Mouse (Mus musculus) heart, postnatal 0 days (tissue): ENCODE results near the gene Mrtfa. TPM values are rescaled to one million over a fixed set of nuclear protein-coding genes. Genes with fewer than 3 reads are reported as not detected.

ENCODE experiments used
- ATAC-seq: fragments of 200-750 bp; cut with Nextera tagmentation; 2 replicates; pipeline ENCODE4 v1.8.0; 2017; ENCODE audit warnings: low read depth, moderate number of reproducible peaks, moderate library complexity; ENCODE audit not compliant: insufficient read depth
- DNase-seq: peaks from one replicate; pipeline ENCODE4 v3.0.0-alpha.2; 2016; ENCODE audit warnings: low spot score
- H3K27ac ChIP-seq: fragments of 300-500 bp; sonication (generic); 2 replicates; pipeline ENCODE4 v1.5.1; 2014; ENCODE audit warnings: low read depth, mild to moderate bottlenecking
- H3K27me3 ChIP-seq: fragments of 300-500 bp; sonication (generic); 2 replicates; pipeline ENCODE4 v1.6.1; 2014; ENCODE audit warnings: low read length, mixed read lengths; ENCODE audit not compliant: control insufficient read depth, insufficient read depth
- H3K36me3 ChIP-seq: fragments of 300-500 bp; sonication (generic); replicated peaks from 2 replicates; pipeline ENCODE4 v1.6.1; 2014; ENCODE audit warnings: low read length, mixed read lengths; ENCODE audit not compliant: control insufficient read depth, insufficient read depth
- H3K4me1 ChIP-seq: fragments of 300-500 bp; sonication (generic); 2 replicates; pipeline ENCODE4 v1.6.1; 2014; ENCODE audit warnings: antibody characterized with exemption; ENCODE audit not compliant: control insufficient read depth, insufficient read depth
- H3K4me2 ChIP-seq: fragments of 300-500 bp; sonication (generic); 2 replicates; pipeline ENCODE4 v1.6.1; 2014; ENCODE audit warnings: low read depth, mild to moderate bottlenecking, low read length, moderate library complexity
- H3K4me3 ChIP-seq: fragments of 300-500 bp; sonication (generic); 2 replicates; pipeline ENCODE4 v1.5.1; 2014; ENCODE audit warnings: low read depth, low read length
- H3K9ac ChIP-seq: fragments of 300-500 bp; sonication (generic); replicated peaks from 2 replicates; pipeline ENCODE4 v1.6.1; 2014; ENCODE audit warnings: low read depth, low read length, mixed read lengths
- H3K9me3 ChIP-seq: fragments of 300-500 bp; sonication (generic); replicated peaks from 2 replicates; pipeline ENCODE4 v1.6.1; 2016; ENCODE audit warnings: low read length; ENCODE audit not compliant: control insufficient read depth
- CTCF ChIP-seq: IDR thresholded peaks from 2 replicates; pipeline ENCODE4 v1.5.1; 2016; ENCODE audit warnings: antibody characterized with exemption, control low read depth, low read depth
- EP300 ChIP-seq: IDR thresholded peaks from 2 replicates; pipeline ENCODE4 v1.6.1; 2016; ENCODE audit warnings: antibody characterized with exemption, low read depth
- WGBS: fragments of 180-500 bp; shearing (Covaris S2); extraction: QIAGEN DNeasy Blood & Tissue Kit; methylation state at CpG from one replicate; pipeline ENCODE4 v1.1.7; 2014; 5-methylcytosine and 5-hydroxymethylcytosine counted together
- polyA plus RNA-seq: library from polyadenylated mRNA; unstranded; fragments of >200 nt; fragmentation: Nextera tagmentation; extraction: Ambion mirVana; gene quantifications from 2 replicates; pipeline ENCODE4 v1.2.1, GENCODE M21; 2015
- total RNA-seq: library from RNA; depleted of rRNA; stranded (reverse); fragments of >200 nt; gene quantifications from 2 replicates; pipeline ENCODE4 v1.2.3, GENCODE M21; 2014; ENCODE audit warnings: low replicate concordance

Gene Mrtfa
- total and polyA plus RNA-seq, 2 experiments from 2014 or later: 4.9 to 26.0 TPM

GRCm38 (mm10) chr15:81007905-81008304 is 182.7 kb downstream of the Mrtfa start:
- no peaks in the 10 kb centered on the region for H3K27me3 ChIP-seq
- WGBS: 82% methylated on average over 8 of the region's 8 CpGs
- no peaks in the 10 kb centered on the region for H3K4me1 ChIP-seq
- H3K9ac ChIP-seq: no peak overlapping the region
- TF ChIP-seq EP300: no peak
- no peak for TF ChIP-seq CTCF
- DNase-seq: no peak
- no peak overlapping the region for H3K27ac ChIP-seq
- ATAC-seq: no peak
- H3K4me2 ChIP-seq: no peak overlapping the region
- peaks cover 22% of the 10 kb centered on the region for H3K36me3 ChIP-seq
- no peak overlapping the region for H3K4me3 ChIP-seq
- H3K9me3 ChIP-seq: no peaks in the 10 kb centered on the region

GRCm38 (mm10) chr15:81007339-81007738 is 183.2 kb downstream of the Mrtfa start:
- Histone ChIP-seq H3K9ac (no peak overlapping the region), H3K27ac (no peak overlapping the region), H3K27me3 (no peaks in the 10 kb centered on the region), H3K4me2 (no peak overlapping the region), H3K4me1 (no peaks in the 10 kb centered on the region), H3K4me3 (no peak overlapping the region), H3K36me3 (peaks cover 25% of the 10 kb centered on the region), H3K9me3 (no peaks in the 10 kb centered on the region)
- WGBS: 91% methylated on average over 9 of the region's 9 CpGs
- TF ChIP-seq CTCF (no peak), EP300 (no peak)
- no peak for ATAC-seq
- no peak for DNase-seq

- WGBS: 86% methylated on average over 10 of the region's 10 CpGs
- no peak for TF ChIP-seq EP300
- TF ChIP-seq CTCF: no peak
- Histone ChIP-seq H3K4me3 (no peak overlapping the region), H3K4me1 (no peaks in the 10 kb centered on the region), H3K36me3 (peaks cover 13% of the 10 kb centered on the region; the same call in 1 of the 2 replicates), H3K9me3 (no peaks in the 10 kb centered on the region), H3K27ac (no peak overlapping the region), H3K9ac (no peak overlapping the region), H3K27me3 (no peaks in the 10 kb centered on the region), H3K4me2 (no peak overlapping the region)
- DNase-seq (no peak), ATAC-seq (no peak)
These were observed 184.3 kb downstream of the Mrtfa start for GRCm38 (mm10) chr15:81006127-81006735.

GRCm38 (mm10) chr15:81000419-81001138 is 190.0 kb downstream of the Mrtfa start:
- H3K4me2 ChIP-seq: no peak overlapping the region
- no peak for TF ChIP-seq EP300
- no peak for TF ChIP-seq CTCF
- DNase-seq: no peak
- no peaks in the 10 kb centered on the region for H3K27me3 ChIP-seq
- ATAC-seq: 0 out of 2 replicates have a peak, but pooled peaks have one; percentile 33
- no peak overlapping the region for H3K4me3 ChIP-seq
- H3K4me1 ChIP-seq: no peaks in the 10 kb centered on the region
- H3K9ac ChIP-seq: no peak overlapping the region
- no peaks in the 10 kb centered on the region for H3K9me3 ChIP-seq
- H3K27ac ChIP-seq: no peak overlapping the region
- WGBS: 13% methylated on average over 2 of the region's 4 CpGs
- peaks cover 9% of the 10 kb centered on the region; the same call in 1 of the 2 replicates for H3K36me3 ChIP-seq

- H3K27me3 ChIP-seq: no peaks in the 10 kb centered on the region
- TF ChIP-seq EP300 (no peak), CTCF (no peak)
- H3K36me3 ChIP-seq: no peaks in the 10 kb centered on the region
- H3K4me3 ChIP-seq: no peak overlapping the region
- H3K9me3 ChIP-seq: no peaks in the 10 kb centered on the region
- no peak for ATAC-seq
- H3K9ac ChIP-seq: no peak overlapping the region
- H3K4me1 ChIP-seq: no peaks in the 10 kb centered on the region
- no peak for DNase-seq
- no peak overlapping the region for H3K4me2 ChIP-seq
- no peak overlapping the region for H3K27ac ChIP-seq
- WGBS: 53% methylated on average over 1 of the region's 1 CpGs
These were observed 193.5 kb downstream of the Mrtfa start for GRCm38 (mm10) chr15:80997077-80997476.
